Mouse (Mus musculus) embryonic fibroblast, embryonic 13.5 days (primary cell): ENCODE measurements around the gene Steap4.

Source experiments
- CTCF ChIP-seq: IDR thresholded peaks from 2 replicates; pipeline ENCODE4 v1.5.1; 2011; ENCODE audit warnings: mild to moderate bottlenecking, control low read depth, low read length, moderate library complexity, borderline replicate concordance; ENCODE audit not compliant: insufficient read depth
- POLR2A ChIP-seq: IDR thresholded peaks from 2 replicates; pipeline ENCODE4 v1.6.1; 2011; ENCODE audit warnings: low read depth, mild to moderate bottlenecking, control low read depth, low read length, moderate library complexity

GRCm38 (mm10) chr5:7987962-7988361 lies 27.7 kb downstream of the Steap4 start:
- no peak for TF ChIP-seq POLR2A
- no peak for TF ChIP-seq CTCF
